Mouse (Mus musculus): ENCODE measurements around the gene Col23a1.
A peak's percentile ranks its signal among the peaks of the same experiment; 100 is the strongest.

Gene Col23a1

DNA sequence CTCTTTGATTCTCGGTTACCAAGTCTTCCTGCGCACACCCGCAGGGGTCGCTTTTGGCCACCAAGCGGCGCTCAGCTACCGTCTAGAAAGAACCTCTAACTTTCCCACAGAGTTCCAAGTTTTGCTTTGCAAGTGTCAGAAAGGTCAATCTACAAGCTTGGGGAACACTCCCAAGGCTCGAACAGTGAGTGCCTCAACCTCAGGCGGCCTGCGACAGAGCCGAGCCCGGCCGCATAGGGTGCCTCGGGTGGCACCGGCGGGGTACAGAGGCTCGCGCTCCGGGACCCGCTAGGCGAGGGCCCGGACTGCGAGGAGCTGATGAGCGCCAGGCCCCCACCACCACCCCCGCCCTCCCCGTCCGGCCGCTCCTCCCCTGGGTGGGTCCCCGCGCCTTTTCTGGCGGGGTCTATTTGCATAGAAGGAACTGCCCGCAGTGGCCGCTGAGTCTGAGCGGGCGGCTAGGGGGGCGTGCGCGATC, at the start of gene Col23a1:
Gene Col23a1 (plus strand): TSS at position 357 of the 478 bp plus-strand sequence.
- peak; percentile 89 for DNase-seq (ENCODE audit: extremely low spot score)

DNA sequence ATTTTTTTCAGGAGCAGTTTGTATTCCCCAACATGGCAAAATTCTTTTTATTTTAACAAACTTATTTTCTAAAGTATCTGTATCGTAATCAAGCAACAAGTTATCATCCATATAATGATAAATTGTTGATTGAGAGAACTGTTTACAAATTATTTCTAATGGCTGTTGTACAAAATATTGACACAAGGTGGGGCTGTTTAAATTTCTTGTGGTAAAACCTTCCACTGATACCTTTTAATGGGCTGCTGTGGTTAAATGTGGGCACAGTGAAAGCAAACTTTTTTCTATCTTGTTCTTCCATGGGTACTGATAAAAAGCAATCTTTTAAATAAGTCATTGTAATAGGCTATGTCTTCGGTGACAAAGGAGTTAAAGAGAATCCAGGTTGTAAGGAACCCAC, 46.8 kb upstream of the Col23a1 start:
- no peak for DNase-seq (ENCODE audit: extremely low spot score)

DNA sequence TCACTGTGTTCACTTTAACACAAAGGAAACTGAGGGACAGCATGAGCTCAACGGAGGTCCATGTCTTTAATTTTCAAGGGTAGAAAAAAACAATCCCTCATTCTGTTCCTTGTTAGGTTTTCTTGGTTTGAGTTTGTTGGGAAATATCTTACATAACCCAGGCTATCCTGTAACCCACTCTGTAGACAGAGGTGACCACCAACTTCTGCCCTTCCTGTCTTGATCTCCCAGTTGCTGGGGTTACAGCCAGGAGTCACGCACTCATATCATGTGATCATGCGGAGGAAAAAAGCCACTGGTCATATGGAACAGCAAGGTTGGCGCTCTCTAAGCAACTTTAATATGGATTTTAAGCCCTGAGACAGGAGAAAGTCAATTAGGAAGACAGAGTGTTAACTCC, 32.7 kb upstream of the Col23a1 start:
- DNase-seq (ENCODE audit: extremely low spot score): no peak

DNA sequence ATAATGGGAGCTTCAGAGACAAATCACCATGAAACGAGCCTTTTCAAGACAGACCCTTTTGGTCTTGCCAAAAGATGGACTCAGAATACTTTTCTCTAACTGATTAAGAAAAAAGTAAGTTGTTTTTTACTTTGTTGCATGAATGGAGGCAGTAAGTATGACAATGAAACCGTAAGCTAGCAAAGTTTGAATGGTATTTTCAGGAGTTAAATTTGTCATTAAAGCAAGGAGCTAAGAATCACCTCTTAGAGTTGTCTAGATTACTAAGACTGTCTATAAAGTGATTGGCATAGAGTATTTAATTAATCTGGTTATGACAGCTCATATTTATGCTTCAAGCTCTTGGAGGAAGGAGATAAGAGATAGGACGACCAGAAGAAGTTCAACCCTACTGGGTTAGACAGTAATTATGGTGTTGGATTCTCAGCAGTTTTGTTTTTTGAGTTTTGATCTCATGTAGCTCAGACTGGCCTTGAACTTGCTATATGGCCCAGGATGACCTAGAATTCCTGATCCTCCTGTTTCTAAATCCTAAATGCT, 28.0 kb upstream of the Col23a1 start, which contains the start of gene Clk4:
Gene Clk4 (plus strand): TSS at position 51 of the 540 bp plus-strand sequence.
- no peak for DNase-seq (ENCODE audit: extremely low spot score)

DNA sequence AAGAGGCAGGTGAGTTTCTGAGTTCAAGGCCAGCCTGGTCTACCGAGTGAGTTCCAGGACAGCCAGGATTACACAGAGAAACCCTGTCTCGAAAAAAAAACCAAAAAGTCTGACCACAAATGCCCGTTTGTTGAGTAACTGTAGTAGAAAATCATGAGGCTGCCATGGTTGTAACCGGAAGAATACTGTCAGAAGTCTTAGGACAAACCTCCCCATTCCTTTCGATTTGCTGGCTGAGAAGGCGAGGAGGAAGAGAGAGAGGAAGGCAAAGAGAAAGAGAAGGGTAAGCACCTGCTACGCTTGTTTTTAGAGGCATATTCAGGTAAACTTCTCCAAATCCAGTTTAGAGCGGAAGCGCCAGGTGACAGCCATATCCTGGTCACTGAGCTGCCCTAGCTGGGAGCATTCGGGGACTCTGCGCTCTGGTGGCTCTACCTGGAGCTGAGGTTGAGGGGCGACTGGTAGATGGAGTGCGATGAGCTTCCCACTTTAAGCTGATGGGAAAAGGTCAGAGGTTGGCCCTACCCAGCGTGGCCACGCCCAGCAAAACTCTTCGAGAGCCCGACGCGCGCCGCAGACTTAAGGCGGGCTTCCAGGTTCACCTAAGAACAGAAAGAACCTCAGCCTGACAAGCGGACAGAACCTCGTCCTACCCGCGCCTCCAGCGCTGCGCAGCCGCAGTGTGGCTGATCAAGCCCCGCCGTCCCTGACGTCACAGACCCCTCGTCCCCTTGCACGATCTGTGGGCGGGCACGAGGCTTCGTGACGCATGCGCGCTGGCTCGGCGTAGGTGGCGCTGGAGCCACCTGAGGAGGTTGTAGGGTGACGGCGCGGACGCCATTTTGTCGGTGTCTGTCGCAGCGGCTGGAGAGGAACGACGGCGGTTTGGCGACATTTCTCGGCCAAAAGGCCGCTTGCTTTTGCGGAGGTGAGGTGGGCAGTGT, 27.1 kb upstream of the Col23a1 start, which contains the start of gene BC049762:
Gene BC049762 (minus strand): TSS at position 705 of the 944 bp plus-strand sequence.
- DNase-seq (ENCODE audit: extremely low spot score): peak; percentile 98

DNA sequence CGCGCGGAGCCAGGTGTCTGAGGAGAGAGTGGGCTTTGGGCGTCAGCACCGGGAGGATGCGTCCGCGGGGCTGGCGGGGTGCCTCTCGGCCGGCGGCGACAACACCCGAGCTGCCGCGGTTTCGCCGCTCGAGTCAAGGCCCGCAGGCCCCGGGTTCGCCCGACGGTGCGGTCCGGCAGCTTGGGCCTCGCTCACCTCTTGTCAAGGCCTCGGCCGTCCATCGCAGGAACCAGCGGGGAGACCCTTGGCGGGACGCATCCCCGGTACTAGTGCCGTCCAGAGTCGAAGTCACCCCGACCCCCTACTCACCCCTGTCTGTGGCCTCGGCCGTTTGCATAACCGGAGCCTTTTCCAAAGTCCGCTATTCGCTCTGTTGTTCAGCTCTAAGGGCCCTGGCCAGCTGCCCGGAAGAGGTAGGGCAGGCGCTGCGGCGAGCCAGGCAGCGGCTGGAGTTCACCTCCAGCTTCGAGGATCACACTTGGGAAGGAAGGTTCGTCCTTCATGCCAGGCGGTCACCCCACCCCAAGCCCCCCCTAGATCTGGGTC, 26.4 kb upstream of the Col23a1 start:
- no peak for DNase-seq (ENCODE audit: extremely low spot score)

DNA sequence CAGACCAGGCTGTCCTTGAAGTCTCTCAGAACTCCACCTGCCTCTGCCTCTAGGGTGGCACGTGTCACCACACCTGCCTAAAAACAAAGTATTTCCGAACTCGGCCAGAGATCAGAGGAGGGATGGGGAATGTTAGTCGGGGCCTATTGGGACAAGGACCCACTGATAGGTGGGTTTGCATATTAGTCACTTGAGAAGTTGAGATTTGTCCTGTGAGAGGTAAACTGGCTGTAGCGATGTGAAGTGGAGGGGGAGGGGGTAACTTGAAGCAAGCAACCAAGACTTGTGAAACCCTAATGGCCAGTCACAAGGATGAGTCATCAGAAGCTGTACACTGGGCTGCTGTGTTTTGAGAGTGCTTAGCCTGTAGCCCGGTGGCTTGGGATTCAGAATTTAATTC, 25.4 kb upstream of the Col23a1 start:
- DNase-seq (ENCODE audit: extremely low spot score): peak; percentile 19

DNA sequence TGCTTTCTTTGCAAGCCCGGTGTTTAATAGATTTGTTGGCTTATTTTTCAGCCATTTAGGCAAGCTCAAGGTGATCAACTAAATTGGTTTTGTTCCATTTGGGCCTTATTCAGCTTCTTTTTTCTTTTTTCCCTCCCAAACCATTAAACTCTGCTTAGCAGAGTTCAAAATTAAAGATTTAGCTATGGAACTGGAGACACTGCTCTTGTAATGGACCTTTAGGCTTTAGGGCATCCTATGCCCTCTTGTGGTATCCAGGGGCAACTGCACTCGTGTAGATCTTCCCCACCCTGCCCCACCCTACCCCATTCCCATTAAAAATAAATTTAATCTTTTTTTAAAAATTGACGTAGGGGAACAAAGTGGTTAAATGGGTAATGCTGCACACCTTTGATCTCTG, 24.4 kb upstream of the Col23a1 start:
- peak; percentile 25 for DNase-seq (ENCODE audit: extremely low spot score)

DNA sequence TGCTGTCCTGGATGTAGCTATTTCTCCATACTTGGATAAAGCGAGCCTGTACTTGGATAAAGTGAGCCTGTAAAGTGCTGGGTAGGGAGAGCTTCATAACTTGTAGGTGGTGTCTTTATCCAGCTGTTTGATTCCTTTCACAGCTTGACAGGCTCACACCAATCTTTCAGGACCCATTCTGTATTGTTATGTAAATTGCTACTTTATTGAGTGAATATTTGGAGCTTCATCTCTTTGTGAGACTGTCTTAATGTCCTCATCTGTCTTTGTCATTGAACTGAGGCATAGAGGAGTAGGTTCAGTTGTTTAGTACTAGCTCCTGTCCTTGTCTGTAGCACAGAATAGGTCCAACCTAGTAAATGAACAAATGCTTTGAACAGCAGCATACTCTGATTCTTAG, 15.3 kb upstream of the Col23a1 start:
- no peak for DNase-seq (ENCODE audit: extremely low spot score)

DNA sequence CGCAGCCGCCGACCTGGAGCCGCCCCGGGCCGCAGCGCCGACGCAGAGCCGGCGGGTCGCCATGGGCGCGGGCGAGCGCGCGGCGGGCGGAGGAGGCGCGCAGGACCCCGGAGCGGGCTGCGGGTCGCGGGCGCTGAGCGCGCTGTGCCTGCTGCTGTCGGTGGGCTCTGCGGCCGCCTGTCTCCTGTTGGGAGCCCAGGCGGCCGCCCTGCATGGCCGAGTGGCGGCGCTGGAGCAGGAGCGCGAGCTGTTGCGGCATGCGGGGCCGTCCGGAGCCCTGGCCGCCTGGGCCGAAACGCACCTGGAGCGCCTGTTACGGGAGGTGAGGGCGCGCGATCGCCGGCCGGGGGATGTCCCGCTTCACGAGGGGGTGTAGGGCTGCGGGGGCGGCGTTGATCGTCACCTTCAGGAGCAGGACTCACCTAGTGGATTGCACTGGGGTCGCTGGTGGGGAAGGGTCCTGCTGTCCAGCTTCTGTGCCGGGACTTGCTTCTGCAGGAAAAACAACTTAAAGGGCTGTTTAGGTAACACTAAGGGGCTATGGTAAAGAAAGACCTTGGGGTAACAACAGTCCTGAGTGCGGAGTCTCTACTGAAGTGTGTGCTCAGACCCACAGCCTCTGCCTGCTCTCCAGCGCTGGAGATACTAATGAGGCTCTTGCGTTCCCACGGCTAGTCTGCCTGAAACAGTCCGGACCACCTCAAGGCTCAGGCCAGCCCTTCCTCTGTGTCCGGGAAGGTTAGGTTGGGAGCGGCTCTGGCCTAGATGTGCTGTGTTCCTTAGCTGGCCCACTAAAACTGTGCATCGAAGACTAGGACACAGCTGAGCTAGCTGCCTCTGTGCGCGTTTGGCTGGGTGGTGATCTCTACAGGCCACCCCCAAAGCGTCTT, 591 bp downstream of the Col23a1 start:
- peak; percentile 81 for DNase-seq (ENCODE audit: extremely low spot score)

DNA sequence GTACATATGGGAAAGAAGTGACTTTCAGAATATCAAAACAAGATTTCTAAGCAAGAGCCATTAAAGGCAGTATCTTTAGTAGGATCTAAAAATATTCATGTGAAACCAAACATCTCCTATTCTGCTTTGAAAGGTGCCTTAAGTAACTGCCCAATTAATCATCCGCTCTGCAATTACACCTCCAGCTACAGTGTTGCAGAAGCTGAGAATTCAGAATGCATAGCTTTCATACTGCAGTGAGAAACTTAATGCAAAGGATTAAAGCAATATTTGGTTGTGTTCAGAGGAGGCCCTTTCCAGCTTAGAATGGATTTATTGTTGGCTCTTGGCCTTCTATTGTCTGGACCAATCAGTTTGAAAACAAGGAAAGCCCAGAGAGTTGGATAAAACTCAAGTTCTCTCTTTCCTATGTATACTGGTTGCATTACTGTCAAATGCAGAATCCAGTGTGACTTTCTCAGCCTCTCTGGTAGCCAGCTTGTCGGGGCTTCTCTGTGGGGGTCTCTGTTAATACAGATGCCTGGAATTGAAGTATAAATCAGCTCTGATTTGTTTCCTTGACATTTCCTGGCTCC, 4.3 kb downstream of the Col23a1 start:
- DNase-seq (ENCODE audit: extremely low spot score): no peak

DNA sequence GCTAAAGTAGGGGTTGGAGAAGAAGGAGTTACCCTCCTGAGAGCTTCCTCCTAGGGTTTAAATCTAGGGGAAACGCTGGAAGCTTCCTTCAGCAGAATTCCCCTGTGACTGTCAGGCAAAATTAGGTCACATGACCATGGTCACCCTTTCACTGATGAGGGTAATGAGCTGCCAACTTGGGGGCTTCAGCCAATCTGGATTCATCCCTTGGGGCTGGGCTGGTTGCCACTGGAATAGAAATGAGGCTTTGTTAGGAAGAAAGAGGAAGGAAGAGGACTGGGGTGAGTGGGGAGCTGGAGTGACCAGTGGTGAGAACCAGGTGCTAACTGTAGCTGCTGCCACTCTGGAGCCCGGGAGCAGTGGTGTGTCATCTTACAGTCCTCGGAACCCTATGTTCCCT, 6.0 kb downstream of the Col23a1 start:
- no peak for DNase-seq (ENCODE audit: extremely low spot score)

DNA sequence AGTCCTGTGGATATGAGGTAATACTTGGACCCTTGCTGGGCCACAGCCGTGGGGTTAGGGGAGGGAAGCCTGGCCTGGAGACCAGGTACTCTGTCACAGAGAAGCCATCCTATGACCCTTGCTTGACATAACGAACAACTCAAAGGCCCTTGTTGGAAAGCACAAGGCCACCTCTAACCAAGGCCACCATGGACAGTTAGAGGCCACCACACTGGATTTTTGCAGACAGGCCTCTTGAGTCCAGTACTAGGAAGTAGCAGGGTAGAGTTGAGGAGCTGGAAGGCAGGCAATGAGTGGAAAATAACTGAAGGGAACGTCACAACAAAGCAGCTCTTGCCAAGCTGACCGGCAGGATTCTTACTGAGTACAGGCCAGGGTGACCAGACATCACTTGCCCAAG, 9.0 kb downstream of the Col23a1 start:
- DNase-seq (ENCODE audit: extremely low spot score): no peak

DNA sequence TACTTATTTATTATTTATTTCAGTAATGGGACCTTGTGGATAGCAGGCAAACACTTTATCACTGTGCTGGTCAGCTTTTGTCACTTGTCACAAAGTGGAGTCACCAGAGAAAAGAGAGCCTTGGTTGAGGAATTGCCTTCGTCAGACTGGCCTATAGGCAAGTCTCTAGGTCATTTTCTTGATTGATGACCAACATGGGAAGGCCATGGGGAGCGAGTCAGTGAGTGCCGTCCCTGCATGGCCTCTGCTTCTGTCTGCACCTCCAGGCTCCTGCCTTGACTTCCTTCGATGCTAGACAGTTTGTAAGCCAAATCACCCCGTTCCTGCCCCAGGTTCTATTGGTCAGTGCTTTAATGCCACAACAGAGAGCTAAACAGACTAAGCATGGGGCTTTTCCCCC, 12.7 kb downstream of the Col23a1 start:
- no peak for DNase-seq (ENCODE audit: extremely low spot score)

DNA sequence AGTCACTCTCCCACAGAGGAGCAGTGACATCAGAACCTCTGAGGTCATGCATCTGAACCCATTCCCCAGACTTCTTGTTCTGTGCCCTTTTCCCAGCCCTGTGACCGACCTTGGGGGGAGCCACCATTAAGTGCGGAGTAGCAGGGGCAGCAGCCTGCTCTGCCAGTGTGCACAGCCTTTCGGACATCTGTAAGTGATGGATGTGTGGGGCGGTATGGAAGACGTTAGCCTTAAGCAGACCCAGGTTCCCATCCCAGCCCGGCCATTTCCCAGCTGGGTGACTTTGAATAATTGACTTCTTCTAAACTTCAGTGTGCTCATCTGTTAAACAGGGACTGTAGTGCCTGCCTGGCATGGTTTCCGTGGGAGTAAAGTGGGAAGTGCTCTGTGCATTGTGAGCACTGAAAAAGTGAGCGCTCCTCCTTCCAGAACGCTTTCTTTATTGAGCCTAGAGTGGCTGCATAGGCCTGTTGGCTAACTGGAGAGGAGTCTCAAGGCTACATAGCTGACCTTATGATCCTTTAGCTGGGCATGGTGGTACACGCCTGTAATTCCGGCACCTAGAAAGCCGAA, 14.3 kb downstream of the Col23a1 start:
- DNase-seq (ENCODE audit: extremely low spot score): peak; percentile 27

DNA sequence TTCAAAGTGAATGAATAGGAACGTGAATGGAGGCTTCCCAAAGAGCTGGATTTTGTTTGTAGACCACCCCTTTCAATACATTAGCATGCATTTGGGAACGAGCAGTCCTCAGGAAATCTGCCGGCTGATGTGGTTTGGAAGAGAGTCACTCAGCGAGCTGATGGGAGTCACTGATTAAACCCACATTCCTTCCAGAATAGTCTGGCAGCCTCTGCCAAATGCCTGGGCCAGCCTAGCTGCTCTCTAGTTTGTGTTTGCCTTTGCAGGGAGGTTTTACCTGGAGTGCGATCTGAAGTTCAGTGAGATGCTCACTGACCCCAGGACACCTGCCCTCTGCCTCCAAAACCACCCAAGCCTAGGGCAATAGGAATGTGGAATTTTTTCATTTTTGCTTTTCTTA, 18.6 kb downstream of the Col23a1 start:
- DNase-seq (ENCODE audit: extremely low spot score): no peak

DNA sequence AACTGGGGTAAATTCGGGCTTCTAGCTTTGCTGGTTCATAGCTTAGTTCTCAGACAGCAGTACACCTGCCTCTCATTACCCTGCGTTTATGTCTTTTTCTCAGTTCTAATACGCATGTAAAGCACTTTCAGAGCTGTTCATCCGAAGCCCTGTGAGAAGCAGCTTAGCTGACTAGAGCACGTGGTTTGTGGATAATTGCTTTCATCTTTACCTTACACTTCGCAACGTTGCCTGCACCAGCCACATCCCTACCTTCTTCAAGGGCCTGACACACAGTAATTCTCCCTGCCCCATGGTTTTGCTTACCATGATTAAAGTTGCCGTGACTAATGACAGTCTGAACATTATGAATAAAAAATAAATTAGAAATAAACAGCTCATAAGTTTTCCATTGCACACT, 22.1 kb downstream of the Col23a1 start:
- no peak for DNase-seq (ENCODE audit: extremely low spot score)

DNA sequence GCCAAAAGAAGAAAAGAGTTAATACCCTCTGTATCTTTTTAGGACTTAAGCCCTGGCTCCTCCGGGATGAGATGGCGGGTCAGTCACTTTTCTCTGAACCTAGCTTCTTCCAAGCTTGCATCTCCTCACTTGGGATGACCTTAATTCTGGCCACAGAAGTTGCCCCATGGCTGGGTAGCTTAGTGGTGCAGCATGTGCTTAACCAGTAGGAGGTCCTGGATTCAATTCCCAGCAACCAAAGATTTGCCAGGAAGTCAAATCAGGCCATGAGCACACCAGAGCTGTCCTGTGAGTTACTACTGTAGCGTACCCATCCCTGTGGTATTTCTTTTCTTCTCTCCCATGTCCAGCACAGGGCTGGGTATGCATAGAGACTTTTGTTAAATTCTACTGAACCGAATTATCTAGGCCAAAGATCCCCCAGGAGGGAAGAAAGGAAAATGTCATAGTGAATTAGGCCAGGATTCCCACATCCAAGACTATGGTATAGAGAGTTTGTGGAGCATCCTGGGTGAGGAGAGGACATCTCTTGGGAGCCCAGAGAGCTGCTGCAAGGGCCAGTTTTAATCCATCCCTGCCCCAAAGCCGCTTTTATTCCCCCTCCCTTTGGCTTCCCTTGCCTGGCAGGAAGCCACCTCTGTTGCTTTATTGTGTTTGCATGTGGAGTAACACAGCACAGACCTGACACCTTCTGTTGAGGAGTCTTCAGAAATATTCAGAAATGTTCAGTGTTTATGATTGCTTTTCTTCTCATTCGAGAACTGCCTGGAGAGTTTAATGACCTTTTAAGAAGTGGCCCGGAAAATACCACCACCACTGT, 26.5 kb downstream of the Col23a1 start:
- no peak for DNase-seq (ENCODE audit: extremely low spot score)

DNA sequence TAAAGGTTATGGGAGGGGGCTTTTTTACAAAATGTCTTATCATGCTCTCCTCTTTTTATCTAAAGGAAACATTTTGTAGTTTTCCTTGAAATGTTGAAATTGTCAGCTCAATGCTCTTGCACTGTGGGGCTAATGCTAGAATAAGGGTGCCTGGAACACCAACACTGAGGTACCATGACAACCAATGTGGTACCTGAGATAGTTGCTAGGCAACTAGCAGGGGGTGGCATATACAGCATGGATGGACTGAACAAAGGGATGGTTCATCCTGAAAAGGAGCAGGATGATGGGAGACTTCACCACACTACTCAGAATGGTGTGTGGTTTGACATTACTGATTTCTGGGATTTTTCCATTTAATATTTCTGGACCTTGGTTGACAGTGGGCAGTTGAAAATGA, 30.9 kb downstream of the Col23a1 start:
- no peak for DNase-seq (ENCODE audit: extremely low spot score)

DNA sequence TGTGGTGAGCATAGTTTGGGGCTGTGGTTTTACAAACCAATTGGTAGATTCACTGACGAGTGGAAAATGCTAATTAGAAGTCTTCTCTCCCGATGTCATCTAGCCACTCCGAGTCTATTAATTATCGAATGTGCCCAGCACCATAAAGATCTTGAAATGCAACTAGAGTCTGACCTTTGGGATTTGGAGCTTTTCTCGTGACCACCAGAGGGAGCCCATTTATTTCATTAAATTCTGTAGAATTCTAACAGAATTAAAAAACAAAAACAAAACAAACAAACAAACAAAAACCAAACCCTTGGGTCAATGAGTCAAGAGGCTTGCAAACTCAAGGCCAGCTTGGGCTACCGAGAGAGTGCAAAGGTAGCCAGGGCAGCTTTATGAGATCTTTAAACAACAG, 37.2 kb downstream of the Col23a1 start:
- no peak for DNase-seq (ENCODE audit: extremely low spot score)

Data from embryo, embryonic 9.5 days (tissue).